Mouse (Mus musculus): ENCODE results near the gene Slc22a4. TPM values are rescaled to one million over a fixed set of nuclear protein-coding genes. Genes with fewer than 3 reads are reported as not detected.

Gene Slc22a4
- 0.79 TPM for polyA plus RNA-seq (2014; fragmentation: Illumina TruSeq; extraction: RNeasy Lipid Tissue Mini Kit (QIAGEN cat#74804); ENCODE audit: low read depth, low replicate concordance)

GRCm38 (mm10) chr11:54028044-54028951 is at the start of gene Slc22a4:
TSS of gene Slc22a4 (minus strand) at chr11:54028090.

GRCm38 (mm10) chr11:54068520-54069371 is 40.9 kb upstream of the Slc22a4 start, which contains the start of gene Pdlim4:
TSS of gene Pdlim4 (minus strand) at chr11:54069014.

GRCm38 (mm10) chr11:53979788-53980621 is 47.9 kb downstream of the Slc22a4 start, which contains the start of gene Slc22a21:
TSS of gene Slc22a21 (minus strand) at chr11:53980332.

Other genes starting within 250 kb of the Slc22a4 start
- 1.3 TPM for gene Gm12216, start 168.8 kb downstream of the Slc22a4 start, polyA plus RNA-seq (2014; fragmentation: Illumina TruSeq; extraction: RNeasy Lipid Tissue Mini Kit (QIAGEN cat#74804); ENCODE audit: low read depth, low replicate concordance)
- 26.6 TPM for gene Slc22a5, start 136.4 kb downstream of the Slc22a4 start, polyA plus RNA-seq (2014; fragmentation: Illumina TruSeq; extraction: RNeasy Lipid Tissue Mini Kit (QIAGEN cat#74804); ENCODE audit: low read depth, low replicate concordance)
- 18.1 TPM for gene Slc22a21, start 47.8 kb downstream of the Slc22a4 start, polyA plus RNA-seq (2014; fragmentation: Illumina TruSeq; extraction: RNeasy Lipid Tissue Mini Kit (QIAGEN cat#74804); ENCODE audit: low read depth, low replicate concordance)
- 1.0 TPM for gene Pdlim4, start 40.9 kb upstream of the Slc22a4 start, polyA plus RNA-seq (2014; fragmentation: Illumina TruSeq; extraction: RNeasy Lipid Tissue Mini Kit (QIAGEN cat#74804); ENCODE audit: low read depth, low replicate concordance)
- gene P4ha2, start 72.0 kb upstream of the Slc22a4 start, polyA plus RNA-seq (2014; fragmentation: Illumina TruSeq; extraction: RNeasy Lipid Tissue Mini Kit (QIAGEN cat#74804); ENCODE audit: low read depth, low replicate concordance): 1.9 TPM
- not detected for gene Csf2, start 221.6 kb upstream of the Slc22a4 start, polyA plus RNA-seq (2014; fragmentation: Illumina TruSeq; extraction: RNeasy Lipid Tissue Mini Kit (QIAGEN cat#74804); ENCODE audit: low read depth, low replicate concordance)
- not detected for gene Il3, start 239.2 kb upstream of the Slc22a4 start, polyA plus RNA-seq (2014; fragmentation: Illumina TruSeq; extraction: RNeasy Lipid Tissue Mini Kit (QIAGEN cat#74804); ENCODE audit: low read depth, low replicate concordance)